Mouse (Mus musculus) limb, embryonic 14.5 days (tissue): ENCODE results near the gene Ryr1. TPM values are rescaled to one million over a fixed set of nuclear protein-coding genes. Genes with fewer than 3 reads are reported as not detected.

ENCODE experiments used
- ATAC-seq: fragments of 200-750 bp; cut with Nextera tagmentation; 2 replicates; pipeline ENCODE4 v1.8.0; 2017; ENCODE audit warnings: low read depth, moderate number of reproducible peaks, moderate TSS enrichment; ENCODE audit not compliant: low FRiP score
- DNase-seq: peaks from one replicate; pipeline ENCODE4 v3.0.0-alpha.2; 2015; ENCODE audit warnings: low spot score
- H3K27ac ChIP-seq: fragments of 300-500 bp; sonication (generic); replicated peaks from 2 replicates; pipeline ENCODE4 v1.5.1; 2014; ENCODE audit warnings: low read depth, mild to moderate bottlenecking, low read length, moderate library complexity, mixed read lengths
- H3K27me3 ChIP-seq: fragments of 300-500 bp; sonication (generic); 2 replicates; pipeline ENCODE4 v1.6.1; 2014; ENCODE audit warnings: low read length, mixed read lengths; ENCODE audit not compliant: control insufficient read depth, insufficient read depth
- H3K36me3 ChIP-seq: fragments of 300-500 bp; sonication (generic); 2 replicates; pipeline ENCODE4 v1.6.1; 2014; ENCODE audit warnings: mild to moderate bottlenecking, low read length, moderate library complexity, mixed read lengths; ENCODE audit not compliant: control insufficient read depth, insufficient read depth
- H3K4me1 ChIP-seq: fragments of 300-500 bp; sonication (generic); 2 replicates; pipeline ENCODE4 v1.6.1; 2014; ENCODE audit warnings: antibody characterized with exemption, low read length, mixed read lengths; ENCODE audit not compliant: control insufficient read depth, insufficient read depth
- H3K4me2 ChIP-seq: fragments of 300-500 bp; sonication (generic); replicated peaks from 2 replicates; pipeline ENCODE4 v1.6.1; 2014; ENCODE audit warnings: low read depth, mild to moderate bottlenecking, low read length, moderate library complexity; ENCODE audit not compliant: severe bottlenecking
- H3K4me3 ChIP-seq: fragments of 300-500 bp; sonication (generic); replicated peaks from 2 replicates; pipeline ENCODE4 v1.5.1; 2014; ENCODE audit warnings: low read length
- H3K9ac ChIP-seq: fragments of 300-500 bp; sonication (generic); 2 replicates; pipeline ENCODE4 v1.6.1; 2014; ENCODE audit warnings: mild to moderate bottlenecking, low read depth, low read length, moderate library complexity; ENCODE audit not compliant: severe bottlenecking
- H3K9me3 ChIP-seq: fragments of 300-500 bp; sonication (generic); 2 replicates; pipeline ENCODE4 v1.6.1; 2016; ENCODE audit warnings: low read length; ENCODE audit not compliant: control insufficient read depth
- POLR2A ChIP-seq: fragments of 200-500 bp; IDR thresholded peaks from 2 replicates; pipeline ENCODE4 v1.8.0; 2012; ENCODE audit warnings: inconsistent platforms, mild to moderate bottlenecking, moderate library complexity, borderline replicate concordance; ENCODE audit not compliant: insufficient read depth, insufficient read length; ENCODE audit errors: extremely low read depth
- WGBS: fragments of 180-500 bp; shearing (Covaris S2); extraction: QIAGEN DNeasy Blood & Tissue Kit; methylation state at CpG from one replicate; pipeline ENCODE4 v1.1.7; 2014; 5-methylcytosine and 5-hydroxymethylcytosine counted together
- polyA plus RNA-seq, 2 experiments: library from polyadenylated mRNA; depleted of rRNA in 1 of 2; stranded (reverse) in 1 of 2; unstranded in 1 of 2; fragments of >200 nt; fragmentation: Nextera tagmentation in 1 of 2; extraction: Ambion mirVana in 1 of 2; gene quantifications; 2 replicates each; pipeline versions ENCODE4 v1.2.1 to v1.2.3; 2012 to 2014

Gene Ryr1
- polyA plus RNA-seq, 2 experiments = 7.7 to 26.5 TPM

DNA sequence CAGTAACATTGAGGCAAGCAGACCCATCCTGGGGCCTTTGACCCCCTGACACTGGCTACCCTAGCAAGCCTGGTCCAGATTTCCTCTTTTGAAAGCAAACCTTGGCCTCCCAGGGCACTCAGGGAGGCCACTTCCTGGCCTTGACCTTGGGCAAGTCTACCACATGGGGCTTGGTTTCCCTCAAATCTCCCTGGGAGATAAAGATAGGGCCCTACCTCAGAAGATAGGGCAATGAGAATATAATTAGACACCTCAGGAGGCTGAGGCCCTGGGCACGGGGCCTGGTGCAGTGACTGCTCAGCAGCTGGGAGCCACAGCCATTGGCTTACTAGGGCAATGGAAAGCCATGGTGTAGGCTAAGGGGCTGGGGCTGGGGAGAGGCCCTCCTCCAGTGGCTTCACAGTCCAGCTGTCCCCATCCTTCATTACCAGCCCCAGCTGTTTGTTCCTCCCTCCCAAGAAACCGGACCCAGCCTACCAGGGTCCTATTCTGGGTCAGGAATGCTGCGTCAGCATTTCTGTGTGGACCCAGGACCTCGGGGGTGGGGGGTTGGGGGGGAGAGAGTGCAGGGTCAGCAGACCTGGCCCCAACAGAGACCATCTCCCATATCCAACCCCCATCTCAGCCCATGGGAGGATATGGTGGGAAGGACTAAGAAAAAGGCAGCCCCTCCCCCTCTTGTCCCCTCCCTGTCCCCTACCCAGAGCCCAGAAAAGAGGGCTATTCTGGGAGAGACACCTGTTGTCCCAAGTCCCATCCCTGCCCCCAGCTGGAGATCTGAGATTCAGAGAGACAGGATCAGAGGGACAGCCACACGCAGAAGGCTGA is 1.2 kb downstream of the Ryr1 start:
- ATAC-seq (peak; percentile 84), DNase-seq (peak; percentile 67)
- WGBS = 55% methylated on average over 5 of the region's 5 CpGs

DNA sequence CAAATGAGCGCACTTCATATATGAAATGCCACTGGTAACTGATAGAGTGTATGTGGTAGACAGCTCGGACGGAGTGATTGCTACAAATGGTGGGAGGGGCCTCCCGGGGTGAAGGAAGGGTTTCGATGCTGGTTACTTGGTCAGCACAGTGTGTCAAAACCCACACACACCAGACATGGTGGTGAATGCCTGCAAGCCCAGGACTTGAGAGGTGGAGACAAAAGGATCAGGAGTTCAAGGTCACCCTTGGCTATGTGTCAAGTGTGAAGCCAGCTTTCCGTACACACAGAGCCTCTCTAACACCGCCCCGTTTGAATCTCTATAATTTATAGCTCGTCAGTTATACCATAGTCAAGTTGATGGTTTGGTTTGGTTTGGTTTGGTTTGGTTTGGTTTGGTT is 2.2 kb downstream of the Ryr1 start:
- DNase-seq (no peak), ATAC-seq (no peak)
- Histone ChIP-seq H3K4me2 (no peak overlapping the region), H3K36me3 (no peaks in the 10 kb centered on the region), H3K27ac (no peak overlapping the region), H3K4me3 (no peak overlapping the region), H3K9me3 (no peaks in the 10 kb centered on the region), H3K4me1 (0 out of 2 replicates have a peak, but pooled peaks cover 8% of the 10 kb centered on the region), H3K9ac (no peak overlapping the region), H3K27me3 (no peaks in the 10 kb centered on the region)
- 93% methylated on average over 9 of the region's 9 CpGs for WGBS
- TF ChIP-seq POLR2A = no peak

More for the DNA sequence above, 1.2 kb downstream of the Ryr1 start:
- H3K27ac ChIP-seq = no peak overlapping the region
- no peak for TF ChIP-seq POLR2A
- no peak overlapping the region for H3K4me3 ChIP-seq
- no peaks in the 10 kb centered on the region for H3K36me3 ChIP-seq
- H3K4me1 ChIP-seq = 0 out of 2 replicates have a peak, but pooled peaks cover 8% of the 10 kb centered on the region
- H3K4me2 ChIP-seq = peak overlapping the region; percentile 59
- peak overlapping the region; percentile 48; the same call in 1 of the 2 replicates for H3K9ac ChIP-seq
- H3K27me3 ChIP-seq = no peaks in the 10 kb centered on the region
- no peaks in the 10 kb centered on the region for H3K9me3 ChIP-seq

- DNase-seq = no peak
- no peaks in the 10 kb centered on the region for H3K27me3 ChIP-seq
- no peak overlapping the region for H3K27ac ChIP-seq
- no peaks in the 10 kb centered on the region for H3K36me3 ChIP-seq
- no peak for TF ChIP-seq POLR2A
- no peak overlapping the region for H3K9ac ChIP-seq
- H3K4me2 ChIP-seq = no peak overlapping the region
- WGBS = 59% methylated on average over 1 of the region's 1 CpGs
- no peaks in the 10 kb centered on the region for H3K9me3 ChIP-seq
- no peak overlapping the region for H3K4me3 ChIP-seq
- ATAC-seq = no peak
- H3K4me1 ChIP-seq = 0 out of 2 replicates have a peak, but pooled peaks cover under 1% of the 10 kb centered on the region
Measured at GRCm38 (mm10) chr7:29119526-29119925, 5.5 kb downstream of the Ryr1 start.

- no peaks in the 10 kb centered on the region for H3K27me3 ChIP-seq
- H3K27ac ChIP-seq = no peak overlapping the region
- H3K9me3 ChIP-seq = no peaks in the 10 kb centered on the region
- no peak overlapping the region for H3K4me2 ChIP-seq
- H3K4me1 ChIP-seq = no peaks in the 10 kb centered on the region
- H3K9ac ChIP-seq = no peak overlapping the region
- WGBS = 15% methylated on average over 18 of the region's 18 CpGs
- H3K4me3 ChIP-seq = no peak overlapping the region
- ATAC-seq (no peak), DNase-seq (no peak)
- H3K36me3 ChIP-seq = no peaks in the 10 kb centered on the region
- TF ChIP-seq POLR2A = no peak
Measured at GRCm38 (mm10) chr7:29118142-29118851, 6.7 kb downstream of the Ryr1 start.
